Mouse (Mus musculus) G1E (cell line): Measurements from ENCODE around the gene Tmem108.

ENCODE experiments used
- CTCF ChIP-seq: IDR thresholded peaks from 2 replicates; pipeline ENCODE4 v1.5.1; 2012; ENCODE audit warnings: low read depth, low read length, inconsistent platforms, mixed read lengths
- GATA1 ChIP-seq: IDR thresholded peaks from 2 replicates; pipeline ENCODE4 v1.6.1; 2012; ENCODE audit warnings: borderline replicate concordance, low read length, inconsistent platforms, mixed read lengths
- POLR2AphosphoS5 ChIP-seq: IDR thresholded peaks from 2 replicates; pipeline ENCODE4 v1.6.1; 2012; ENCODE audit warnings: low read depth, low read length, inconsistent platforms; ENCODE audit not compliant: insufficient replicate concordance
- TAL1 ChIP-seq: conservative IDR thresholded peaks from 2 replicates; pipeline ENCODE4 v1.6.1; 2012; ENCODE audit warnings: low read depth, low read length, inconsistent platforms, mixed read lengths

DNA sequence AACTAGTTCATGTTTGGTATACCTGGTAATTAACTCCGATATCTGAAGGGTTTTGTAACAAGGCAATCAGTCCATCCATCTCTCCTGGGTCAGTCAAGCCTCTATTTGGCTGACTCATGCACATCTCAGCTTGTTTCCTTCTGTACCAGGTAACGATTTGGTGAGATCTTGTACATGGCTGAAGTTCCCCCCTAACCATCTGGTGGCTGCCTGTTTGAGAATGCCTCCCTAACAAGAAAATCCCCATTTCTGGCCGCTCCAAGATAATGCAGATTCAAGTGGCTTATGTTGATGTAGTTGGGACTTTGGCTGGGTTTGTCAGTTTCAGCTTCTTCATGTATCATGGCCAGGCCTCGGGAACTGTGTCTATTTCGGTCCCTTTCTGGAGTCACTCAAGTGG lies 170.8 kb downstream of the Tmem108 start:
- TF ChIP-seq CTCF, result no peak
- no peak for TF ChIP-seq TAL1
- no peak for TF ChIP-seq GATA1
- no peak for TF ChIP-seq POLR2AphosphoS5
